Mouse (Mus musculus) G1E (cell line): ENCODE results near the gene Herc1. TPM values are rescaled to one million over a fixed set of nuclear protein-coding genes. Genes with fewer than 3 reads are reported as not detected.

Experiments
- ATAC-seq: 2 replicates; pipeline ENCODE4 v1.8.0; 2016; ENCODE audit warnings: mild to moderate bottlenecking; ENCODE audit not compliant: insufficient number of reproducible peaks, poor library complexity, low FRiP score, severe bottlenecking; ENCODE audit errors: extremely low read depth
- DNase-seq: peaks from one replicate; pipeline ENCODE4 v3.0.0; 2012; ENCODE audit warnings: low spot score
- H3K27me3 ChIP-seq: 2 replicates; pipeline ENCODE4 v1.6.1; 2012; ENCODE audit warnings: mild to moderate bottlenecking, low read length, inconsistent platforms; ENCODE audit not compliant: insufficient read depth
- H3K36me3 ChIP-seq: replicated peaks from 2 replicates; pipeline ENCODE3; 2012; ENCODE audit warnings: mild to moderate bottlenecking, inconsistent platforms
- H3K4me1 ChIP-seq: 2 replicates; pipeline ENCODE4 v1.6.1; 2012; ENCODE audit warnings: low read depth, low read length, inconsistent platforms, mixed read lengths; ENCODE audit not compliant: insufficient read depth
- H3K4me3 ChIP-seq: 2 replicates; pipeline ENCODE4 v1.5.1; 2012; ENCODE audit warnings: low read depth, mild to moderate bottlenecking, inconsistent platforms, low read length, moderate library complexity, mixed read lengths
- H3K9me3 ChIP-seq: replicated peaks from 2 replicates; pipeline ENCODE4 v1.6.1; 2012; ENCODE audit warnings: inconsistent platforms
- GATA2 ChIP-seq: IDR thresholded peaks from 2 replicates; pipeline ENCODE4 v1.6.1; 2012; ENCODE audit warnings: low read depth, low read length, inconsistent platforms, borderline replicate concordance
- POLR2AphosphoS5 ChIP-seq: IDR thresholded peaks from 2 replicates; pipeline ENCODE4 v1.6.1; 2012; ENCODE audit warnings: low read depth, low read length, inconsistent platforms; ENCODE audit not compliant: insufficient replicate concordance
- TAL1 ChIP-seq: conservative IDR thresholded peaks from 2 replicates; pipeline ENCODE4 v1.6.1; 2012; ENCODE audit warnings: low read depth, low read length, inconsistent platforms, mixed read lengths
- polyA plus RNA-seq: library from polyadenylated mRNA; stranded (reverse); fragments of >175 nt; gene quantifications from 2 replicates; pipeline ENCODE4 v1.2.3, GENCODE M21; 2012
- total RNA-seq, 2 experiments: library from RNA; stranded (forward) in 1 of 2; stranded (reverse) in 1 of 2; fragments of 200-1000 nt in 1 of 2; fragments of >200 nt in 1 of 2; fragmentation: Nextera tagmentation in 1 of 2; gene quantifications; 2 replicates each; pipeline ENCODE4 v1.2.3; 2014 to 2017

Herc1 gene
- total and polyA plus RNA-seq, 3 experiments = 7.0 to 160 (median 105) TPM

DNA sequence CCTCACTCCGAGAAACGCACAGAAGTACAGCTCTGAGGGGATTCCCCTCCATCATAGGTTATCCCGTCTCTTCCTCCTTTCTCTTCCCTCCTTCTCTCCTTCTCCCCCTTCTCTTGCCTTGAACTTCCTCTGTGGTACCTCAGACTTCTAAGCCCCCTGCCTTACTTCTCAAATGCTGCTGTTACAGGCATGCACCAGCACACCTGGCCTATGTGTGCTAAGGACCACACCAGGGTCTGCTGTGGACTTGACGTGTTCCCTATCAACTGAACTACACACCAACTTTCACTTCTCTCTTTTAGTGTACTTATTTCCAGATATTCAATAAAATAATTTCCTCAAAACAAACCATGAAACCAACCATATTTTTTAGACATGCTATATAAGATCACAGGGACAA is 192.5 kb downstream of the Herc1 start:
- DNase-seq (no peak), ATAC-seq (no peak)
- no peak overlapping the region for H3K4me3 ChIP-seq
- no peaks in the 10 kb centered on the region for H3K27me3 ChIP-seq
- H3K36me3 ChIP-seq = peaks cover 69% of the 10 kb centered on the region
- TF ChIP-seq TAL1 (no peak), POLR2AphosphoS5 (no peak), GATA2 (no peak)
- H3K9me3 ChIP-seq = no peaks in the 10 kb centered on the region
- no peaks in the 10 kb centered on the region; the same call in 1 of the 2 replicates for H3K4me1 ChIP-seq

Other genes with a start within 250 kb of the Herc1 start
- 71.3 and 81.1 TPM in 2 replicates for gene Snx1, start 223.9 kb upstream of the Herc1 start, total RNA-seq (2014; fragmentation: Nextera tagmentation)
- gene Snx1, start 223.9 kb upstream of the Herc1 start, total RNA-seq (2017) = 230 and 242 TPM in 2 replicates
- gene Snx1, start 223.9 kb upstream of the Herc1 start, polyA plus RNA-seq = 227 and 276 TPM in 2 replicates
- 176 and 189 TPM in 2 replicates for gene Ciao2a, start 223.8 kb upstream of the Herc1 start, total RNA-seq (2014; fragmentation: Nextera tagmentation)
- gene Ciao2a, start 223.8 kb upstream of the Herc1 start, total RNA-seq (2017) = 258 and 270 TPM in 2 replicates
- gene Ciao2a, start 223.8 kb upstream of the Herc1 start, polyA plus RNA-seq = 15.9 and 30.0 TPM in 2 replicates
- 7.5 and 9.7 TPM in 2 replicates for gene Dapk2, start 192.2 kb upstream of the Herc1 start, total RNA-seq (2014; fragmentation: Nextera tagmentation)
- 24.4 TPM in 2 replicates for gene Dapk2, start 192.2 kb upstream of the Herc1 start, total RNA-seq (2017)
- gene Dapk2, start 192.2 kb upstream of the Herc1 start, polyA plus RNA-seq = 9.8 and 10.3 TPM in 2 replicates
- not detected in 2 replicates for gene Fbxl22, start 164.1 kb downstream of the Herc1 start, total RNA-seq (2014; fragmentation: Nextera tagmentation)
- gene Fbxl22, start 164.1 kb downstream of the Herc1 start, total RNA-seq (2017) = 0.44 and 0.64 TPM in 2 replicates
- 0.10 and 0.15 TPM in 2 replicates for gene Fbxl22, start 164.1 kb downstream of the Herc1 start, polyA plus RNA-seq
- gene Usp3, start 242.7 kb downstream of the Herc1 start, total RNA-seq (2014; fragmentation: Nextera tagmentation) = 64.7 and 73.9 TPM in 2 replicates
- gene Usp3, start 242.7 kb downstream of the Herc1 start, total RNA-seq (2017) = 35.5 and 39.7 TPM in 2 replicates
- 12.8 and 15.1 TPM in 2 replicates for gene Usp3, start 242.7 kb downstream of the Herc1 start, polyA plus RNA-seq